Mouse (Mus musculus): ENCODE data around the gene Slc25a16.
"Not testable (repeated sequence)": the region's sequence is repeated elsewhere in the genome, so short reads cannot be mapped to it uniquely, and the experiment has no call there.

The Slc25a16 gene

DNA sequence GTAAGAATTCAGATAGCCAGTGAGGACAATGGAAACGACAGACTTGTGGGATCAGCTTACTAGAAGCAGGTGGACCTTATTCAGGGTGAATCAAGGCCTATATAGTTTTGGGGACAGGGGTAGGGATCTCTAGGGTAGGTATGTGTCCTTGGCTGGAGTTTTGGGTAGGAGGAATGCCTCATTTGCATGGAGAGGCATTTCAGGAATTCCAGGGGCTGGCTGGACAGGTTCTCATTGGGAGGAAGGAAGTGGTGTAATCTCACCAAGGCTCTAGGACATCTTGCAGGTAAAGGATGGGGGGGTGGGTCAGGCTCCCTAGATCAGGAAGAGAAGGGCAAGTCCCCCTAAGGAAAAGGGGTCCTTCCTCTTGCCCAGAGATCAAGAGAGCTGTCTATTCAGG lies 17.6 kb upstream of the Slc25a16 start:
- DNase-seq (ENCODE audit: low spot score), result no peak

DNA sequence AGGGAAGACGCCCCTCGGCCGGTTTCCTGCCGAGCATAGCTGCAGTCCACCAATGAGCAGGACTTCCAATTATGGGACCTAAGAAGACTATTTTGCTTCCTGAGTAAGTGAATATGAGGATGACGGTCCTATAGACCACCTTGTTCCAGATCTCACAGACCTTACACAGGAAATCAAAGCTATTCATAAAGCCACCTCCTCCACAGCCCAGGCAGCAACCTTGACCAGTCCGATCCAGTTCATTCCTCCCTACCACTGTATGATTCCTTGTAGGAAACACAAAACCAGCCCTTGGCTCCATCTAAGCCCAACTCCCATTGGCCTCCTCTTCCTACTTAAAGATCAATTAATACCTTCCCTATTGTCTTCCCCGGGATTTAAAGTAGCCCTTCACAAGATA lies 14.1 kb upstream of the Slc25a16 start:
- no peak for DNase-seq (ENCODE audit: low spot score)

DNA sequence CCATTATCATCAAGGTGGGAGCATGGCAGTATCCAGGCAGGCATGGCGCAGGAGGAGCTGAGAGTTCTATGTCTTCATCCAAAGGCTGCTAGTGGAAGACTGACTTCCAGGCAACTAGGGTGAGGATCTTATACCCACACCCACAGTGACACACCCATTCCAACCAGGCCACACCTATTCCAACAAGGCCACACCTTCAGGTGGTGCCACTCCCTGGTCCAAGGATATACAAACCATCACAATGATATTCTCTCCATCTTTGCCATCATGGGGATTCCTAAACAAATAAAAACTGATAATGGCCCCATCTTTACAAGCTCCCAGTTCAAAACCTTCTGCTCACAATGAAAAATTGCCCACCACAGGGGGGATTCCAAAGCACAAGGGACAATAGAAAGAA lies 11.5 kb upstream of the Slc25a16 start, which contains the start of gene Tet1:
Gene Tet1, minus strand, starts transcription at position 101 of the 400 bp plus-strand sequence.
- DNase-seq (ENCODE audit: low spot score), result not testable (repeated sequence)

DNA sequence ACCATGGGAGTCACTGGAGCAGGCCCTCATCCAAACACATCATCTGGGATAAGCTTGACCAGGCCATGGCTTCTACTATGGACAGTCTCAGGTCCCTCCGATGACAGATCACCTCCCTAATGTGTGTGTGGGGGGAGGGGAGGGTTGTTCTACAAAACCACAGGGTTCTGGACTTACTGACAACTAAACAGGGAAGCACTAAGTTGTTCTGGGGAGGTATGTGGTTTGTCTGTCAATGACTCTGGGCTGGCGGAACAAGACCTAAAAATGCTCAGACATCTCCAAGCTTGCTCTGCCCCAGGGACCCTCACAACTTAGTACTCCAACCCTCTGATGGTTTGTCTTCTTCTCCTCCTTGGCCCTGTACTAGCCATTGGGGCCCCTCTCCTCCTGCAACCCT lies 9.3 kb upstream of the Slc25a16 start:
- no peak for DNase-seq (ENCODE audit: low spot score)

DNA sequence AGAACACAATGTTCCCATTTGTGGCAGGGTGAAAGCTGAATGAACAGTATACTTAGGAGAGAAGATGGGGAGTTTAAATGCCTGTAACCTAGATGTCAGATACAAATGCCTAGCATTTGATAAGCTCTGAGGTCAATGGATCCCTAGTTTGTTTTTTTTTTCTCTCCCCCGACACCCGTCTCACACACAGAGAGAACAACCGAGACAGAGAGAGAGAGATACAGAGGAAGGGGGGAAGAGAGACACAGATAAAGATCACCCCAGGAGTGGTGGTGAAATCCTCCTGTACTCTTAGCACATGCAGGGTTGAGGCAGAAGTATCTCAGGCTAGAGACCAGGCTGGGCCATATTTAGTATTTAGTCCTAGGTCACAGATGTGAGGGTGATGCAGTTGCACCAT lies 1.4 kb upstream of the Slc25a16 start:
- DNase-seq (ENCODE audit: low spot score), result no peak

DNA sequence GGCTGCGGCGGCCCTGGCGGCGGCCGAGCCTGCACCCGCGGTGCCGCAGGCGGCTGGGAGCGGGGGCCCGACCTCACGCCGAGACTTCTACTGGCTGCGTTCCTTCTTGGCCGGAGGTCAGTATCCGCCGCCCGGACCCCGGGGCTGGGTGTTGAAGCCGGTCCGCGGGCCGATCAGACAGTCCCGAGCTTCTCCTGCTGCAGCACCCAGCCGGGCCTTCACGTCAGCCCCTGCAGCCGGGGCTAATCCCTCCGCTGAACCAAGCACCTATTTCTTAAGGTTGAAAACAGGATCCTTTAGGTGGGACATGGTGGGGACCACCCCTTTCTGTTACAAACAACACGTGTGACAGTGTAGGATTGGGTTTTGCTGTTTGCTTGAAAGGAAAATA lies 328 bp downstream of the Slc25a16 start:
- no peak for DNase-seq (ENCODE audit: low spot score)

DNA sequence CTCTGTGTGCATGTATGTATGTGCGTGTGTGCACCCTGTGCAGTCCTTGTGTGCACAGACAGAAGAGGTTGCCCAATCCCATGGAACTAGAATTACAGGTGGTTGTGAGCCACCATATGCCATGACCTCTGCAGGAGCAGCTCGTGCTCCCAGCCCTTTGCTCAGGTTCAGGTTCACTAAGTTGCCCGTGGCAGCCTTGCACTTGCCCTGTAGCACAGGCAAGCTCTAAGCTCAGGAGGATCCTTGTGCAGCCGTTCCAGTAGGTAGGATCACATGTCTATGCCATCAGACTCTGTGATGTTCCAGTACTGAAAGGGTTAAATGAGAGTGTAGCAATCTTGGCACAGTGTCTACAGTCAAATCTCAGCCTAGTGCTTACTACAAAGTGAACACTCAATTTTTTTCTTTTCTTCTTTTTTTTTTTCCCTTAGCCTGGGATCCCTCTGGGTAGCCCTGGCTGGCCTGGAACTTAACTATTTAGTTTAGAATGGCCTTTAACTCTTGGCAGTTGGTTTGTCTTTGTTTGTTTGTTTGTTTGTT lies 3.7 kb downstream of the Slc25a16 start:
- DNase-seq (ENCODE audit: low spot score), result no peak

DNA sequence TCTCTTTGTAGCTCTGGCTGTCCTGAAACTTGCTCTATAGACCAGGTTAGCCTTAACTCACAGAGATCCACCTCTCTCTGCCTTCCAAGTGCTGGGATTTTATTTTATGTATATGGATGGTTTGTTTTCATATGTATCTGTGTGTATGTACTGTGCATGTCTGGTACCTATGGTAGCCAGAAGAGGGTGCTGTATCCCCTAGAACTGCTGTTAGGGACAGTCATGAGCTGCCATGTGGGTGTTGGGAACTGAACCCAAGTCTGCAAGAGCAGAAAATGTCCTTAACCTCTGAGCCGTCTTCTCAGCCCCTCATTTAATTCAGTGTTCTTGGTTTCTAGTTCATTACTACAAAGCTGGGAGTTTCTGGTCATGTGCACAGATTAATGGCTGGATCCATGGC lies 11.9 kb downstream of the Slc25a16 start:
- no peak for DNase-seq (ENCODE audit: low spot score)

DNA sequence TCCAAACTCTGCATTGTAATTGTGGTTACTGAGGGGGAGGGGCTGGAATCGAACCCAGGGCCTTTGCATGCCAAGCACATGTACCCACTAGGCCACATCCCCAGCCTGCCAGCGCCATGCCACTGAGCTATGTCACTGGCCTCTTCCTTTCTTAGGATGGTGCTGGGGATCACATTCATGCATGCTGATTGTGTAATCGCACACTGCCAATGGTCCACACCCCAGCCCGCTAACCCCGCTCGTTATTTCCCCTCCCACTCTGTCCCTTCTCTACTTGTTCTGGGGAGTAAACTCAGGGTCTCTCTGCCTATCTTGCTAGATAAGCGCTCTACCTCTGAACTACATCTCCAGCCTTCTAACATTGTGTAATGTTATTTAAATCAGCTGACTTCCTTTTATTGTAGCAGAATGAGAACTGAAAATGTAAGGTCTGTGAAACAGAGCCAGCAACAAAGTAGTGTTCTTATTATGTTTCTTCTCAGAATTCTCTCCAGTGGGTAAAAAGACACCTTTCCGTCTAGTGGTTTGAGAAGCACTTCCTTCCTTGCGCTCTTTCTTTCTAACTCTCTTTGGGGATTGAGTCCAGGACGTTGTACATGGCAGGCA lies 24.6 kb downstream of the Slc25a16 start:
- DNase-seq (ENCODE audit: low spot score), result no peak

DNA sequence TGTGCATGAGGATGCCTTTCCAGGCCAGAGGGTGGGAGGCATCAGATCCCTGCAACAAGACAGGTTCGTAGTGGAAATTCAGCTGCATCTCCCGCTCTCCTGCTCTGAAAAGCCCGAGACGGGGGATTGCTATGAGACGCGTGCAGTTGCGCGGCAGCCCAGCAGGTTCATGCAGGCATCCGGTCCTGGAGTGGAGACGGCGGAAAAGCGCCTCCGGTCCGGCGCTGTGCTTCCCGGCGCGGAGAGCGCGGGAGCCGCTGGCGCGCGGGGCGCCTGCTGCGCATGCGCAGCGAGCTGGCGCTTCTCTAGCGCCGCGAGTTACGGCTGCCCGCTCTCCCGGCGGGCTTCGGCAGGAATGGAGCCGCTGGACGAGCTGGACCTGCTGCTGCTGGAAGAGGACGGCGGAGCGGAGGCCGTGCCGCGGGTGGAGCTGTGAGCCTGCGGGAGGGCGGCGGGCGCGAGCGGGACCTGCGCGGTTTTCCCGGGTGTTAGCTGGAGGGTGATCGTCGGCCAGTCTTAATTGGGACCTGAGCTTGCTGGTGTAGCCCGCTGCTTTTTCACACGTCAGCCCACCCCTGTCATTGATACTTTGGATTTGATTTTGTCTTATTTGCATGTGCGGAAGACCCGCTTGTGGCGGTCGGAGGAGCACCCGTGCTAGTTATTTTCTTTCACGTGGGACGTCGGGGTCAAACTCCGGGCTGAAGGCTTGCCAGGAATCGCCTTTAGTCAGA lies 26.5 kb downstream of the Slc25a16 start, which contains the start of gene Dna2:
Gene Dna2, plus strand, starts transcription at position 289 of the 734 bp plus-strand sequence.
- DNase-seq (ENCODE audit: low spot score), result peak; percentile 77

DNA sequence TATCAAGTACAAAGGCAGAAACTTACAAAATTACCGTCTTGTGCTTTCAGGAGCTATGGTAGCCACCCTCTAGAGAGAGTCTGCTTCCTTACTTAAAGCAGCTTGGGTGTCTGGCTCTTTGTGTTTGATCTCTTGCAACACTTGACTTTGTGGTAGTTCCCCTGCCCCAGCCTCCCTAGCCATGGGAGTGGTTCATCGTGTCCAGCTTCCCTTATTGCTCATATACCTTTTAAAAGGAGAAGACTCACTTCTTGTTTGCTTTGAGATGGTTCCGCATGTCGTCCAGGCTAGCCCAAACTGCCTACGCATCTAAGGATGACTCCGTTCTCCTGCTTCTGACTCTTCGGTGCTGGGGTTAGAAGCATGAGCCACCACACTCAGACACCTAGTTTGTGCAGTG lies 28.1 kb downstream of the Slc25a16 start:
- DNase-seq (ENCODE audit: low spot score), result no peak

DNA sequence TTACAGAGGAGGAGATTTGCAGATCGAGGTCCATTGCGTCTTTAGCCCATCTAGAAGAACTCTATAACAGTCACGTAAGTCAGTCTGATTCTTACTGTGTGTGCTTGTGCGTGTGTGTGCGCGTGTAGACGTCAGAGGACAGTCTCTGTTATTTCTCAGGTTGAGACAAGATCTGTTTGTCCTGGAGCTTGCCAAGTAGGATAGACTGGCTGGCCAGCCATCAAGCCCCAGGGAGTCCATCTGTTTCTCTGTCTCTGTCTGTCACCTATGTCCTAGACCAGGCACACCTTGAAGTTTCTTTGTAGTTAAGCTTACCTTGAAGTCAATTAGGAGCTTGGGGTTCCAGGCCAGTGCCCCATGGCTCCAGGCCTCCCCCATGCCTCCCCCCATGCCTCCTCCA lies 43.5 kb downstream of the Slc25a16 start:
- DNase-seq (ENCODE audit: low spot score), result no peak

DNA sequence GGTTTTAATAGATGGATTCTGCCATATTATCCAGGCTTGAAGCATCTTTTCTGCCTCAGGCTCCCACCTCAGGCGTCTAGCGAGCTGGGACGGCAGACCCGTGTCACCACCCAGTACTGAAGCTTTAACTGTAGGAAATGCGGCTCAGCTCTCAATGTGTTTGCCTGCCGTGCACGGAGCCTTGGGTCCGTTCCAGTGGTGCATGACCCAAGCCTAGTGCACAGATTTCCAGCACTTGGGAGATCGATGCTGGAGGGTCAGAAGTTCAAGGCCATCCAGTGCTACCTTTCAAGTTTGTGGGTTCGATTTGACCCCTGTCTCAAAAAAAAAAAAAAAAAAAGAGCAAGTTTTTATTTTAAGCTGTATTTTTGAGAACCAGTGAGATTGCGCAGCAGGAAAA lies 45.4 kb downstream of the Slc25a16 start:
- no peak for DNase-seq (ENCODE audit: low spot score)

DNA sequence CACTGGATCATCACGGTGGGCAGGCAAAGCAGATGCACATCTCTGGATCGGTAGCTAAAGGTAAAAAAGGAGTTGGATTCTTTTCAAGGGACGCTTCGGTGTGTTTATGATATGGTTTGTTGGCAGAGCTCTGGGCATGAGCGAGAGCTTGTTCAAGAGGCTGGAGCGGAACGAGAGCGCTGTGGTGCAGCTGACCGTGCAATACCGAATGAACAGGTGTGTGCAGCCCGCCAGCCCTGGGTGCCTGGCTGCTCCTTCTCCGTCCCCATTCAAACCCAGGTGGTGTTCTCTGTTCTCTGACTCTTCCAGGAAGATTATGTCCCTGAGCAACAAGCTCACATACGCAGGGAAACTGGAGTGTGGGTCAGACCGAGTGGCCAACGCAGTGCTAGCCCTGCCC lies 45.9 kb downstream of the Slc25a16 start:
- no peak for DNase-seq (ENCODE audit: low spot score)

DNA sequence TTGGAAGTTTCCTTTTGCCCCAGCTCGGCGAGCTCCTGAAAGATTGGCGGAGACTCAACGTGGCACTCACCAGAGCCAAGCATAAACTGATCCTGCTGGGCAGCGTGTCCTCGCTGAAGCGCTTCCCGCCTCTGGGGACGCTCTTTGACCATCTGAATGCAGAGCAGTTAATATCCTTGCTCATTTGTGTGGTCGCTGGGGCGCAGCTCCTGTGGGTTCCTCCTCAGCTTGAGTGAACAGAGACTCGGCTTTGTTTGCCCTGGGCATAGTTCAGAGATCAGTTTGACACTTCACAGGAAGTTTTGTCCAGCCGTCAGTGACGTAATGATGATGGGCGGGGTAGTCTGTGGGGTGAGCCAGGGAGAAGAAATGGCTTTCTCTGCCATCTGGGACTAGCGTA lies 51.4 kb downstream of the Slc25a16 start:
- no peak for DNase-seq (ENCODE audit: low spot score)

DNA sequence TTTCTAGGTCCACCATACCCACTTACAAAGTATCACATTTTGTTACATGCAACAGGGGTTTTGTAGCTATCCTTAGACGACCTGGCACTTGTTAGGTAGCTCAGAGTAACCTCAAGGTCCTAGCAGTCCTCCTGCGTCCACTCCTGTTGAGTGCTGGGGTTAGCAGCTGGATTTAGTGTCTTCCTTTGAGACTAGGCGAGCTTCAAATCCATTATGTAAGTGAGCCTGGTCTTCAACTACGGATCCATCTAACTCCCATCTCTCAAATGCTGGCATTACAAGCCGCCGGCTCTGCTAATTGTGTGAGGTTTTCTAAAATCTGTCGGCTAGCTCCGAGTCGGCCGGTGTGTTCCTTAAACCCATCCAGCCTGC lies 59.2 kb downstream of the Slc25a16 start:
- DNase-seq (ENCODE audit: low spot score), result no peak

DNA sequence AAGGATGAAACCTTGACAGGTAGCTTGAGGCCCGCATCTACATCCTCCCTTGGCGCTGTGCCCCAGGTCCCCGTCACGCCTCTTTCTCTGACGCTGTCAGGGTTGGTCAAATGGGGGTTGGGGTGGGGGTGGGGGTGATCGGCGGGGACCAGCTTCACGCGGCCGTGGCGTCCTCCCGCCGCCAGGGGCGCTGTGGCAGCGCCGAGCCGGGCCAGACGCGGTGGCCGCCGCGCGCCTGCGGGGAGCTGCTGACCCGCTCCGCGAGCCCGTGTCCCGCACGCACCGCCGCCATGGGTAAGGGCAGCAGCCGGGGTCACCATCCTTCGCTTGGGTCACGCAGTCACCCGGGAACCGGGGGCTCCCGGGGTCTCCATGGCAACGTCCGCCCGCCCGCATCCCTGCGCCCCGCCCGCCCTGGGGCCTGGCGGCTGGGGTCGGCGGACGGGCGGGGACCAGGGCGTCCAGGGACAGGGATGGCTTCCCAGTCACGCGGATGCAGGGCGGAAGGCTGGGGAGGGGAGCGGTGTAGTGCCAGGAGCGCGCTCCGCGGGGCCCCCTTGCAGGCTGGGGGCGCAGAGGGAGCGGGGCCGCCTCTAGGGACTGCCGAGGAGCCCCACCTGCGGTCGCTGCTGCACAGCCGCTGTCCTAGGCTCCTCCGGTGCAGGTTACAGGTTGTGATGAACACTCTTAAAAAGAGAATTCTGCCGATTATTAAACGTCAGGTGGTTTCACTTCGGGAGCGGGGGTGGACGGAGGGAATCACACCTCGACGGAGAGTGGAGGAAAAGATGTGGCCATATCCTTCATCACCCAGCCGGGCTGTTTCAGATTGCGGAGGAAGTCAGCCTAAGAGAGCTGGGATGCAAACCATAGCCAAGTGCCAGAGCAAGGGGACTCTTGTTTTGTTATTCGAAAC lies 59.9 kb downstream of the Slc25a16 start, which contains the start of gene Rufy2:
Gene Rufy2, plus strand, starts transcription at position 185 of the 916 bp plus-strand sequence.
- peak; percentile 93 for DNase-seq (ENCODE audit: low spot score)

DNA sequence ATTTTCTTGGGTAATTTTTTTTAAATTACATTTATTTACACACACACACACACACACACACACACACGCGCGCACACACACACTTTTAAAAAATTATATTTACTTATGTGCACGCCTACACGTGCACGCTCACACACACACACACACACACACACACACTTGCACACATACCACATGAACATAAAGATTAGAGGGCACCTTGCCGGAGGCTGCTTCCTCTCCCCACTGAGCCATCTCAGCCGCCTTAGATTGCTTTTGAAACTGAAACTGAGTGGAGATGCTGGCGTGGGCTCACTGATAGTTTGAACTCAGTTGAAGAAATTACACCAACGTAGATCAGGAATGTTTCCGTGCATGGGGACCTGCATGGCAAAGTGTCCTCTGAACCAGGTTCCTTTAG lies 63.6 kb downstream of the Slc25a16 start:
- DNase-seq (ENCODE audit: low spot score), result no peak

DNA sequence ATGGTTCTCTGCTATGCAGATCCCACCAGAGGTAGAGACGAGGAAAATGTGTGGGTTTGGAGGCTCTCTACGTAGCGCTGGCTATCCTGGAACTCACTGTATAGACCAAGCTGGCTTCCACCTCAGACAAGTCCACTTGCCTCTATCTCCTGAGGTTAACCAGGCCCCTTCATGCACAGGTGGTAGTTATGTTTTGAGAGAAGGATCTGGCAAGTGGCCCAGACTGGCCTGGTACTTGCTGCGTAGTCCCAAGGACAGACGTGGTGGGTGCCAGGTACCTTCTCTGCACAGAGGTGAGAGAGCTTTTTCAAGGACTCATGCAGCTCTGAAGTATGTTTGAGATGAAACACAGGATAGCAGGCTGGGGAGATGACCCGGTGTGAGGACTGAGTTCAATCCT lies 64.1 kb downstream of the Slc25a16 start:
- DNase-seq (ENCODE audit: low spot score), result no peak

DNA sequence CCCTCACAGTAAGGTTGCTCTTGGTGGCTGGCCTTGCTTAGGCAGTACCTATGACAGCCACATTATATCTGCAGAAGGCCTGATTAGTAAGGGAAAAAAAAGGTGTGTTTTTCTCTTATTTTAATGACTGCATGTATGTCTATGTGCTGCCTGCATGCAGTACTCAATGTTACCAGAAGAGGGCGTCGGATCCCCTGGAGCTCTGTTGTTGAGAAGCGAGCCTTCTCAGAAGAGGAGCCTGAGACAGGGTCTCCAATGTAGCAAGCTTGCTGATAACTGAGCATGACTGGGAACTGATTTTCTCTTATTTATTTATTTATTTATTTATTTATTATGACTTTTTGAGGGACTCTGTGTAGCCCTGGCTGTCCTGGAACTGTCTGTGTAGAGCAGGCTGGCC lies 66.9 kb downstream of the Slc25a16 start:
- DNase-seq (ENCODE audit: low spot score), result peak; percentile 79

DNA sequence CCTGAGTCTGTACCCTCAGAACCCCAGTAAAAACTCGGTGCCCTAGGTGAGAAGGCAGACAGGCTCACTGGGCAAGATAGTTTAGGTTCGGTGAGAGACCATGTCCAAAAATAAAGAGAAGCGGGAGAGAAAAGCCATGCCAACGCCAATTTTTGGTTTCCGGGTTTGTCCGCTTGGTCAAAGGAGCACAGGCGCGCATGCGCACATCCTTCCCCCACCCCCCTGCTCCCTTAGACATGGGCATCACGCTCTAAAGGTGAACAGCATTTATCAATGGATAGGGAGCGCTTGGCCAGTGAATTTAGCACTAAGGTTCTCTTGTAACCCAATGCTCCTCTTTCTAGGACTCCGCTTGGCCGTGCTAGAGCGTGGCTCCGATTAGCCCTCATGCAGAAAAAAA lies 70.2 kb downstream of the Slc25a16 start:
- no peak for DNase-seq (ENCODE audit: low spot score)

DNA sequence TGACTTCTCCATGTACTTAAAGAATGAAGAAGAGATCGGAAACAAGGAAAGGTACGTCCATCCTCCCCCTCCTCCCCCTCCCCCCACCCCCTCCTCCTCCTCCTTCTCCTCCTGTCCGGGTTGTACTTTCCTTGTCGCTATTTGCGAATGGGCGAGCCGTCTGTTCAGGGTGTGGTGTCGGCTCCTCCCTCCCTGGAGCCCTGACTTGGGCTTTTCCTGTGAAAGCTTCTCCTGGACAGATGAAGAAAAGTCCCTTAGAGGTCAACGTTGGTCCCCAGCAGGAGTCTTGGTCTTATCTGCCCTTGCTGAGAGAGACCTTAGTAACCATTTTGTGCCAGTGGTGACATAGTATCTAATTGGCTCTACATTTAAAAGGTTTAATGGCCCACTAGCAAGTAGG lies 73.6 kb downstream of the Slc25a16 start:
- no peak for DNase-seq (ENCODE audit: low spot score)
